Mouse (Mus musculus): Measurements from ENCODE around the gene Slc38a3. TPM values are rescaled to one million over a fixed set of nuclear protein-coding genes. Genes with fewer than 3 reads are reported as not detected.

Gene Slc38a3
- 4.3 and 5.3 TPM in 2 replicates for polyA plus RNA-seq (2015; fragmentation: Nextera tagmentation; extraction: Ambion mirVana)

DNA sequence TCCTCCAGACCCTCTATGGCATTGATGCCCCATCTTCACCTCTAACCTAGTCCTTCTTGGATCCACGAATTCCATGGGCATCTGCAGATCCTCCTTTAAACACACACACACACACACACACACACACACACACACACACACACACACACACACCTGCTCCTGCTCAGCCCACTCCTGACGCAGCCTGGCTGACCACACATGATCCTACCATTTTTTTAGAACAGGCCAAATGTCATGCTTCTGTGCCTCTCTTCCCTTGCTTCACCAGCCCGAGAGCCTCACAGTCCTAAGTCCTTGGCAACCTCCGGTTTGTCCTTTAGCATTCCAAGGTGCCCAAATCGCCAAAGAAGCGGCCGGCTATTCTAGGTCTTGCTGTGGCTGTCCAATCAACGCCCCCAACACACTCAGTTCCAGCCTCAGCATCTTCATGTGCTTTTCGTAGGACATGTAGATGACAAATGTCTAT, at the start of gene Slc38a3:
Gene Slc38a3 (minus strand): TSS at position 51 of the 466 bp plus-strand sequence.
- no peaks in the 10 kb centered on the region for H3K9me3 ChIP-seq
- H3K9ac ChIP-seq, result peak within 1 kb of the TSS; percentile 45; the same call in 1 of the 2 replicates
- WGBS, result 84% methylated on average over 9 of the region's 9 CpGs
- no peak within 1 kb of the TSS for H3K4me3 ChIP-seq
- no peak for ATAC-seq (ENCODE audit: low FRiP score, low read depth)
- no peaks in the 10 kb centered on the region for H3K36me3 ChIP-seq
- no peak within 1 kb of the TSS for H3K4me2 ChIP-seq (replicated peaks)
- no peak within 1 kb of the TSS for H3K27ac ChIP-seq
- H3K27me3 ChIP-seq, result peaks cover 42% of the 10 kb centered on the region
- peaks cover 35% of the 10 kb centered on the region for H3K4me1 ChIP-seq

DNA sequence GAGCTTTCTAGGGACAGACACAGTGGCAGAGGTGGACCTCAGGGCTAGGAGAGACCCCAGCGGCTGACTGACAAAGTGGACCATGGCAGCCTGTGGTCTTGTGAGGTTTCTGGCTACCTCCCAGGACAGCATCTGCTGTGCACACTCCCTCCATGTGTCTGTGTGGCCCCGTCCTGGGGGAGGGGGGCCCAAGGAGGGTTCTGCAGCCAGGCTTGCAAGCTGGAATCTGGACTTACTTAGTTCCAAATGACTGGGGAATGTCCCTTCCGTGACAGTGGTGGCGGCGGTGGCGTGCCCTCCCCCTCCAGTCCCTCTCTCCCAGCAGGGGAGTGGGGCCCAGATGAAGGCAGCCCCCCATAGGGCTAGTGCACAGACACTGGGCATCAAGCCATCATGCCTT, 47.6 kb upstream of the Slc38a3 start:
- 16% methylated on average over 6 of the region's 6 CpGs for WGBS
- no peak for ATAC-seq (ENCODE audit: low FRiP score, low read depth)
- Histone ChIP-seq H3K9ac (no peak overlapping the region), H3K4me2 (replicated peaks) (peak overlapping the region; percentile 28), H3K4me3 (no peak overlapping the region), H3K4me1 (peaks cover 55% of the 10 kb centered on the region), H3K27ac (peak overlapping the region; percentile 79), H3K9me3 (no peaks in the 10 kb centered on the region), H3K27me3 (no peaks in the 10 kb centered on the region), H3K36me3 (no peaks in the 10 kb centered on the region)

DNA sequence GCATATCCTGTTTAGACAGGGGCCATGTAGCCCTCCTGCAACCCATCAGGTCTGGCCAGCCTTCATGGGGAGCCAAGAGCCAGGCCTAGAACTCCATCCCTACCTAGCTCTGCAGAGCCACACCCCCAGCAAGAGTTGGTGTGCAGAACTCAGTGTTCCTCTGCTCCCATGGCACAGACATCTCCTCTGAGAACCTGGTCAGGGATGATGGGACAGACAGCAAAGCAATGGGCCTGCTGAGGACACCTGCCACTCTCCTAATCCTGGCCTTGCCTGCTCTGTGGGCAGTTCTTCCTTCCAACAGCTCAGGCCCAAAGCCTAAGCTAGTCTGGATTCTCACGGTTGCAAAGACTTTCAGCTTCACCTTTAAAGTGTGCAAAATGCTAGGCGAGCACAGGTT, 46.3 kb upstream of the Slc38a3 start:
- no peaks in the 10 kb centered on the region for H3K9me3 ChIP-seq
- peak overlapping the region; percentile 79 for H3K27ac ChIP-seq
- no peak overlapping the region for H3K4me3 ChIP-seq
- ATAC-seq (ENCODE audit: low FRiP score, low read depth), result no peak
- no peak overlapping the region for H3K4me2 ChIP-seq (replicated peaks)
- peaks cover 46% of the 10 kb centered on the region for H3K4me1 ChIP-seq
- WGBS, result 86% methylated on average over 2 of the region's 2 CpGs
- no peaks in the 10 kb centered on the region for H3K36me3 ChIP-seq
- H3K27me3 ChIP-seq, result no peaks in the 10 kb centered on the region
- H3K9ac ChIP-seq, result no peak overlapping the region

DNA sequence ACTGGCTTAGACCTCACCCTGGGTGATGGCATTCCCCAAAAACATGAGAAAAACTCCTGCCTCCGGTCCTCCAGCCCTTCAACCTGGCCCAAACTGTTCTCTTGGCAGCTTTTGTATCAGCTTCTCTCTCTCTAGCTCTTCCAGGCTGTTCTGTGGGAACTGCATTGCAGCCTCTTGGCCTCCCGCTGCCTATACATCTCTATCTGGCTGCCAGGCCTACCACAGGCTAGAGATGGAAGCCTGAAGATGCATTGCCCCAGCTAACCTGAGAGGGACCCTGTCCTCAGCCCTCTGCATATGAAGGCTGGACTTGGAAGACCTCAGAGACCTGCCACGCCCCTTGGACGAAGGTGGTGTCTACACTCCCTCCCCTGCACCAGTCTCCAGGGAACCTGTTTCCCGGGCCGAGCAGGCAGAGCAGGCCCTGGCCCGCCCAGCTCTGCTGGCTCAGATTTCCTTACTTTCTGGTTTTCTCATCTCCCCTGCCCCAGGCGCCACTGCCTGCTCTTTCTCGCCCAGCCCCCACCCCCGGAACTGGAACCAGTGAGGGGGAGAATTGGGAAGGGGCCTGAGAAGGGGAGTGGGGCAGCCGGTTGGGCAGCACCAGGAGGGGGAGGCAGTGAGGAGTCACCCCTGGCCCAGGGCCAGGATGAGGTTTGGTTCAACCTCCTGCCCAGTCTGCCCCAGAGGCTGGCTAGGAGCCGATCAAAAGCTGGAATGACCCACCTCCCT, 45.1 kb upstream of the Slc38a3 start:
- Histone ChIP-seq H3K9ac (0 out of 2 replicates have a peak overlapping the region, but pooled peaks have one; percentile 13), H3K4me1 (peaks cover 51% of the 10 kb centered on the region)
- peak; percentile 77 for ATAC-seq (ENCODE audit: low FRiP score, low read depth)

DNA sequence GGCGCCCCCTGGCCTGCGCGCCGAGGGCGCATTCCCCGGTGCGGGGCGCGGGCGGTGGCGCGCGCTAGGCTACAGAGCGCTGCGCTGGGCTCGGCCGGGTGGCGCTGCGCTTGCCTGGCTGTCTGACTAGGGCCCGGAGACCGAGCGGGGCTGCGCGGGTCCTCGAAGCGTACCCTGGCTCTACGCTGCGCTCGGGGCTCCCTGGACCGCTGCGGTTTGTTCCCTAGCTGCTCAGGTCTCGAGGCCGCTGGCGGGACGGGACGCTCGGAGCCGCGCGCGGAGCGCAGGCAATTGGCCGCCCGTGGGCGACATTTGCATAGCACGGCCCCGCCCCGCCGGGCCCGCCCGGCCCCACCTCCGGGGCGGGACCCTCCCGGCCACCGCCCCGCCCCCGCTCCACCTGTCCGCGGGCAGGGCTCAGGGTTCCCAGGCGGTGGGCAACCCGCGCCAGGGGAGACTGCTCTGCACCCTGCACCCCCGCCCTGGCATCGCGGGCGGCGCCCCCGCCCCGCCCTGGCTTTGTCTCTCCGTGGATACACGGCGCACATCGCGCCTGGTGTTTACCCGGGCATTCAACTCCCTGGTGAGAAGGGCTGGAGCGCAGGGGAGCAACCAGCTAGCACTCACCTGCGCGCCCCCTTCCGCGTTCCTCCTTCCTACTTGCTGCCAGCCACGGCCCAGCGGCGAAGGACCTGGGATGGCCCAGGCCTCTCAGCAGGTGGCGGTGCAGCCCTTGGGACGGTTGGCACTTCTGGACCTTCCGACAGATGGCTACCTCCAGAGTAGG, 40.6 kb upstream of the Slc38a3 start, which contains the start of gene Sema3f:
Gene Sema3f (minus strand): TSS at position 779 of the 787 bp plus-strand sequence.
- ATAC-seq (ENCODE audit: low FRiP score, low read depth), result peak; percentile 79
- no peaks in the 10 kb centered on the region for H3K27me3 ChIP-seq
- H3K36me3 ChIP-seq, result peaks cover 11% of the 10 kb centered on the region
- H3K9ac ChIP-seq, result peak within 1 kb of the TSS; percentile 97
- peak within 1 kb of the TSS; percentile 85 for H3K4me2 ChIP-seq (replicated peaks)
- peaks cover 50% of the 10 kb centered on the region for H3K4me1 ChIP-seq
- no peaks in the 10 kb centered on the region for H3K9me3 ChIP-seq
- peak within 1 kb of the TSS; percentile 97 for H3K27ac ChIP-seq
- WGBS, result under 1% methylated on average over 85 of the region's 86 CpGs
- peak within 1 kb of the TSS; percentile 77 for H3K4me3 ChIP-seq

More for the DNA sequence above, 45.1 kb upstream of the Slc38a3 start:
- no peaks in the 10 kb centered on the region for H3K27me3 ChIP-seq
- WGBS, result 8% methylated on average over 12 of the region's 12 CpGs
- H3K36me3 ChIP-seq, result no peaks in the 10 kb centered on the region
- peak overlapping the region; percentile 93 for H3K27ac ChIP-seq
- no peaks in the 10 kb centered on the region for H3K9me3 ChIP-seq
- no peak overlapping the region for H3K4me3 ChIP-seq
- peak overlapping the region; percentile 43 for H3K4me2 ChIP-seq (replicated peaks)

DNA sequence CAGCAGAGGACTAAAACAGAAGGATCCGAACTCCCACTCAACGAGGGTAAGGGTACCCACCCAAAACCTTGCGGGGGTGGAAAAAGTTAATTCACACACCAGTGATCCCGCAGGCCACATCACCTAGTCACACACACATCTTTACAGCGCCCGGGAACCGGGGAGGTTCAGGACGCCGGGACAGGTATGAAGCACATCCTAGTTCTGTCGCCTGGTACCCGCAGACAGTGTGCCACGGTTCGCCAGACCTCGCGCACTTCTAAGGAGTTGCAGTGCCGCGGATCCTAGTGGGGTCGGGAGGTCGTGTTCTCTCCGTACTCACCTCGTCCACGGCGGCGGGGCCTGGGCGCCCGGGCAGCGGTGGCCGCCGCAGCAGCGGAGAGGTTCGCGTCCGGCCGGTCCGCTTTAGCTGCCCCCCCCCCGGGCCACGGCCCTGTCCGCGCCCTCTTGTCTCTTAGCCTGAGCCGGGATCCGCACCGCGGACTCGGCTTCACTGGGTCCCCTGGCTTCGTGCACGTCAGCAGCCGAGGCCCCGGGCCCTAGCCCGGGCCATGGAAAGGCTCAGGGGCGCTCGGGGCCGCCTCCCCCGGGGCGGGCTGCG, 39.9 kb upstream of the Slc38a3 start:
- peak overlapping the region; percentile 85 for H3K4me2 ChIP-seq (replicated peaks)
- WGBS, result under 1% methylated on average over 53 of the region's 55 CpGs
- H3K9ac ChIP-seq, result peak overlapping the region; percentile 97
- no peaks in the 10 kb centered on the region for H3K9me3 ChIP-seq
- H3K4me1 ChIP-seq, result peaks cover 50% of the 10 kb centered on the region
- H3K27ac ChIP-seq, result peak overlapping the region; percentile 97
- peaks cover 17% of the 10 kb centered on the region for H3K36me3 ChIP-seq
- H3K27me3 ChIP-seq, result no peaks in the 10 kb centered on the region
- H3K4me3 ChIP-seq, result peak overlapping the region; percentile 77
- no peak for ATAC-seq (ENCODE audit: low FRiP score, low read depth)

DNA sequence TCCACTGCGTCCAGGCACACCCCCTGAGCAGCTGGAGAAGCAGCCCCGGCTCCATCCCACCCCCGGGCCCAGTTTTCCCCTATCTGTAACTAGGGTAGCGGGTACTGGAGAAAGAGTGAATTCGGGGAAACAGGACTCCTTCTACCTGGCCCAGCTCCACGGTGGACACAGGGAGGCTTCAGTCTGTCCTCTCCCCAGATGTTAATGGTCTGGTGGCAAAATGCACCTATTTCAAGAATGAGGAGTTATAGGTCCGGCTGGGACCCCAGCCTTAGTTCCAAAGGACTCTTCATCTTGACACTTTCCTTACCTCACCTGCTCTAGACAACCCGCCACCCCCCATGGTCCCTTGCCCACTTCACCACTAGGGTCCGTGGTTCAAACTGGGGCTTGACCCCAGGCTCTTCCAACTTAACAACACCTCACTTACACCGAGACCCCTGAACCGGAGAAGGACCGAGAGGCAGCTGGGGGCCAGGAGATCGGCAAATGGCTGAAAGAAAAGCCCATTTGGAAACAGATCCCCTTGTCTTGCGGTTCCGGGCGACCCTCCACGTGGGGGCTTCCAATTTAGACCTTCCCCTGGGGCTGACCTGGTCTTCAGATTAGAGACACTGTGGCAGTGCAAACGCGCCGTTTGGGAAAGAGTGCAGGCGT, 39.2 kb upstream of the Slc38a3 start:
- no peaks in the 10 kb centered on the region for H3K9me3 ChIP-seq
- peak overlapping the region; percentile 85 for H3K4me2 ChIP-seq (replicated peaks)
- peak overlapping the region; percentile 97 for H3K9ac ChIP-seq
- peak overlapping the region; percentile 77 for H3K4me3 ChIP-seq
- WGBS, result under 1% methylated on average over 21 of the region's 21 CpGs
- no peak for ATAC-seq (ENCODE audit: low FRiP score, low read depth)
- H3K36me3 ChIP-seq, result peaks cover 23% of the 10 kb centered on the region
- H3K4me1 ChIP-seq, result peaks cover 50% of the 10 kb centered on the region
- peak overlapping the region; percentile 97 for H3K27ac ChIP-seq
- H3K27me3 ChIP-seq, result no peaks in the 10 kb centered on the region

DNA sequence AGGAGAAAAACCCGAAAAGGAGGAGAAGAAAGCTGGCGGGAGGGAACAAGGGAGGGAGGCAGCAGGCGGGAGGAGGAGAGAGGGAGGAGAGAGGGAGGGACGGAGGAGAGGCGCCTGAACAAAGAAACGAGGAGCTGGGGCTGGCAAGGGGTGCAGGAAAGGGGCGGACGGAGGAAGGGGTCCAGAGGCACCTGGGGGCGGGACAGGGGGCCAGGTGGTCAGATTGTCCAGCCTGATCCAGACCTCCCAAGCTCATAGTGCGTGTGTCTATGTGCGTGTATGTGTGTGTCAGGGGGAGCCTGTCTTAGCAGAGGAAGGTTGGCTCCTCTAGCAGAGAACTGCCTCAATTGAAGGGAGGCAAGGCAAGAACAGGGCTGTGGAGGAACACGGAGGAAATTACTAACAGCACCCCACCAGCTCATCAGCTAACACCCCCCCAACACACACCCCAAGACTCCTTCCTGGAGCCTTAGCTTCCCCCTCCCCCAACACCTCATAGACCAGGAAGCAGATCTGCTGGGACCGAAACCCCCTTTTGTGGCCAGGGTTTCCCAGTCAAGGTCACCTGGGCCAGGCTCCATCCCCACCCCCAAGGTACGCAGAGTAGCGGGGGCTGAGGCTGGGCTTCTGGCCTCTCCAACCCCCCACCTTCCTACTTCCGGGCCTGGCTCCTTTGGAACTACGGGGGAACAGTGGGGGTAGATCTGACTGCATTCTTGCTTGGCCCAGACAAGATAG, 38.5 kb upstream of the Slc38a3 start:
- Histone ChIP-seq H3K27me3 (no peaks in the 10 kb centered on the region), H3K9me3 (no peaks in the 10 kb centered on the region), H3K4me3 (peak overlapping the region; percentile 77), H3K4me2 (replicated peaks) (peak overlapping the region; percentile 85), H3K27ac (peak overlapping the region; percentile 97), H3K4me1 (peaks cover 53% of the 10 kb centered on the region), H3K36me3 (peaks cover 30% of the 10 kb centered on the region), H3K9ac (peak overlapping the region; percentile 97)
- ATAC-seq (ENCODE audit: low FRiP score, low read depth), result peak; percentile 54
- WGBS, result 0% methylated on average over 17 of the region's 17 CpGs

DNA sequence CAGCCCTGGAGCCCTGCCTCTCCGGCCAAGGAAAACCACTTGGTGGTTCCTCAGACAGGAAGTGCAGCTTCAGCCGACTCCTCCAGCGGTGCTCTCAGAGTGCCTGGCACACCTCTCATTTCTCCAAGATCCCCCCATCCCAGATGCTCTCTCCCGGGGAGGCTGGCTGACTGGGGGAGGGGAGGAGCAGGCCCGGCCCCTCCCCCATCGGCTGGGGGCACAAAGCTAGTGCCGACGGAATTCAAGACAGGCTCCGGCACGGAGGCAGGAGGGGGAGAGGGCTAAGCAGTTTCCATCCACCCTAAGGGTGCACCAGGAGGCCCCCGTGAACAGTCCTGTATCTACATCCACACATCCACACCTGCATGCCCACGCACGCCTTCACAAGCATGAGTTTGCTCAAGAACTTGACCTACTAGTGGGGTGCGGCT, 37.5 kb upstream of the Slc38a3 start:
- H3K4me3 ChIP-seq, result peak overlapping the region; percentile 77
- WGBS, result under 1% methylated on average over 13 of the region's 14 CpGs
- H3K9me3 ChIP-seq, result no peaks in the 10 kb centered on the region
- no peak for ATAC-seq (ENCODE audit: low FRiP score, low read depth)
- peaks cover 38% of the 10 kb centered on the region for H3K36me3 ChIP-seq
- H3K27ac ChIP-seq, result peak overlapping the region; percentile 97
- peak overlapping the region; percentile 85 for H3K4me2 ChIP-seq (replicated peaks)
- H3K9ac ChIP-seq, result peak overlapping the region; percentile 97
- H3K4me1 ChIP-seq, result peaks cover 62% of the 10 kb centered on the region
- H3K27me3 ChIP-seq, result no peaks in the 10 kb centered on the region

DNA sequence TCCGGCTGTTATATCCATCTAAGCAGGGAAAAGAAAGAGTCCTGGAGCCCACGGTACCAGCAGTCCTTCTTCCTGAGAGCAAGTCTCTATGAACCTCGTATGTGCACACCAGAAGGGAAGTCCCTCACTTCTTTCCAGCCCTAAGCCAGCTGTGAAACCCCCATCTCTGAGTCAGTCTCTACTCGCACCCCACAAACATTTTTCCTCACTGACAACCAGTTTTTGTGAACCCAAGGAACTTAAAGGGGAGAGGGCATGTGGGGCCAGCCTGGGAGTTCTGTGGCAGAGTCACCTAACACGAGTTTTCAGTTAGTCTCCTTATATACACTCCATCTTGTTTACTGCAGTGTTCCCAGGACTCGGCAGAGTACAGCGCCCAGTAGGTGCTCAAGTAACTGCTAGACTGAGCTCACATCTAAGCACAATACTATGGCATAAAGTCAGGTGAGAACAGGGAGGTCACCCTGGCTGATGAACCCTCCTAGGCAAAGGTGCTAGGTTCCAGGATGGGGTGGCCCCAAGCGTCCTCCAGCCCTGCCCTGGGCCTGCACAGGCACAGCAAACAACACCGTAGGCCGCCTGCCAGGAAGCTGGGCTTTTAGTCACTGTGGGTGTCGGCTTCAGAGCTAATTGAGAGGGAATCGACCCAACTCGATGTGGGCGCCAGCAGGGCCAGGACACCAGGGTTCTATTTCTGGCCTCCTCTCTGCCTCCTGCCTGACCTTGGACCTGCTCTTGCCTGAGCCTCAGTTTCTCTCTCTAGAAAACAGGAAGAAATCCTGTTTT, 34.2 kb upstream of the Slc38a3 start:
- Histone ChIP-seq H3K4me1 (peaks cover 89% of the 10 kb centered on the region), H3K4me2 (replicated peaks) (peak overlapping the region; percentile 41; the same call in 1 of the 2 replicates), H3K4me3 (no peak overlapping the region), H3K9me3 (no peaks in the 10 kb centered on the region), H3K9ac (peak overlapping the region; percentile 50; the same call in 1 of the 2 replicates), H3K36me3 (peaks cover 47% of the 10 kb centered on the region), H3K27me3 (no peaks in the 10 kb centered on the region), H3K27ac (peak overlapping the region; percentile 52; the same call in 1 of the 2 replicates)
- WGBS, result 42% methylated on average over 14 of the region's 14 CpGs
- no peak for ATAC-seq (ENCODE audit: low FRiP score, low read depth)
